Mouse (Mus musculus) cerebellum, adult 18-20 months (tissue): Measurements from ENCODE around the gene Mms22l.
"Not testable (repeated sequence)": the region's sequence is repeated elsewhere in the genome, so short reads cannot be mapped to it uniquely, and the experiment has no call there.

Experiments used
- DNase-seq, 2 experiments: peaks; one replicate each; pipeline ENCODE4 v3.0.0; 2021

Mms22l gene

DNA sequence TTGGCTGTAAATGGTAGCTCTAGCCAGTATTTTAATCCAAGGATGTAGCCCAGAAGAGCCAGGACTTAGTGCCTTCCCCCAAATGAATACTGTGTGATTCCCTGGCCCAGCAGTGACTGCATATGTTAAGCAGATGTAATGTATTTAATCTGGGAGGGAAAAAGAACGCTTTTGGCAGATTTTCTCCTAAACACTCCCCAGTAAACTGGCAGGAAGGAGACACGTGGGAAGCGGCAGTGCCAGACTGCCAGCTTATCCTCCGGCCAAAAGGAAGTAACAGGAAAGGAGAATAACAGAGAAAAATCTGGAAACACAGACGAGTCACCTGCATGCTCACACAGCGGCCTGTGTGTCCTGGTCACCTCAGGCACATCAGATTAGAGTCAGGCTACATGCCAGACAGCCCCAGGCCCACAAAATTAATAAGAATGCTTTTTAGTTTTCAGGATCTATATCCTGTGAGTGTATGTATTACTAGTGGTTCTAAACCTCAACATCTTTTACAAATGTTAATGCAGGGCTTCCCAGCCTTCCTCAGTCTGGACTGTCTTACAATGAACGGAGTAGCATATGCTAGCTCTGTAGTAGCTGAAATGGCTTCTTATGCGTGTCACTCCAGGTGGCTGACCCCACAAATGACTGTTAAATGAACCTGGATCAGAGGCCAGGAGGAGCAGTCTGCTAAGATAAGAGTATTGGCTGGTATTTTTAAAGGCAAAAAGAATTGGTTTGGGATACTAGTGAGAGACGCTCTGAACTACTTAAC is 125.4 kb downstream of the Mms22l start:
- peak; percentile 35 to 42 for DNase-seq

DNA sequence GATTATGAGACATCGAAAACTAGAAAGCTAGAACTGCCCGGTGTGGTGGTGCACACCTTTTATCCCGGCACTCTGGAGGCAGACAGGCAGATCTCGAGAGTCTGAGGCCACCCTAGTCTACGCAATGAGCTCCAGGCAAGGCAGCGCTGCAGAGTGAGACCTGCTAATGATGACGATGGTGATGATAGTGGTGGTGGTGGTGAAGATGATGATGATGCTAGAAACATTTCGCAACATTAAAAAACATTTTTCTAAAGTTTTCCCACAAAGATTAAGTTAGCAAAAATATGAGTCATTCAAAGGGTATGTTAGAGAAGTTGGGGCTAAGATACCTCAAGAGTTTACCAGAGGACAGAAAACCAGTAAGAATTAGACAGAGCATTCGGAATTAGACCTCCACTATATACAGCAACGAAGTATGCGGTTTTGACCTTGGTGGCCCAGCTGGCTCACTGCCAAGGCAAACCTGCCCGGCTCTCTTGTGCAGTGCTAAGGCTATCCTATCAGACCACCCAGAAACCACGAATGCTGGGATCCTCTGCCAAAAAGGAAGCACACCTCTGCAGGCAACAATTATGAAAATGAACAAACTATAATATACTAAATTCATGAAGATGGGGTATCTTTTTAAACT is 129.8 kb downstream of the Mms22l start:
- DNase-seq = no peak

- DNase-seq = no peak
Observed at GRCm38 (mm10) chr4:24626686-24627085, 130.4 kb downstream of the Mms22l start.

DNA sequence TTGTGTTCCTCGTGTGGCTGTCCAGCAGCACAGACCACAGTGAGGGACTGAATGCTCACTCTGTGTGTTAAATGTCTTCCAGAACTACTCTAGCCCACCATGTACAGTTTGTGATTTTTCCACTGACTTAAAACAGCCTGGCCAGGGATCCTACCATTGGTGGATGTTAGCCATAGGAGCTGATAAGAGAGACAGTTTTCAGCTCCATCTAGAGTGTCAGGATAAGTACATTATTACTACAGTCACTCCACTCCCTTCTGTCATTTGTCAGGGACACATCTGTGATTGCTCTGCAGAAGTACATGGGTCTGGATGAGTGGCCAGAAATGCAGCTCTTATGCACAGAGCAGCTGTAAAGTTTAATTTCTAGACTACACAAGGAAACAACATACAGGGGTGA is 131.6 kb downstream of the Mms22l start:
- DNase-seq = no peak

DNA sequence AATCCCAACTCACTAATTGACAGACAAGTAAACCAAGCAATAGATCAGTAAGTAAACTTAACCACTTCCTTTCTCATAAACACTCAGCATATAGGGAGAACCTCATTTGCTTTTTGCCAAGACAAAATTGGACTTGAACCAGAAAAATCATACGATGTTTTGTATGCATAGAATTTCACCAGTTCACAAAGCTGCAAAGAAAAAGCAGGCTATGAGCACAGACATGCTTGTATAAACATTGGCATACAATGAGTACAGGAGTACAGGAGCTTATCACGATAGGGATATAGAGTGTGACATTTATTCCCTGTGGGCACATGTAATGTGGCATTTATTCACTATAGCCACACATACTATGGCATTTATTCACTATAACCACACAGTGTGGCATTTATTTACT is 134.2 kb downstream of the Mms22l start:
- no peak for DNase-seq

DNA sequence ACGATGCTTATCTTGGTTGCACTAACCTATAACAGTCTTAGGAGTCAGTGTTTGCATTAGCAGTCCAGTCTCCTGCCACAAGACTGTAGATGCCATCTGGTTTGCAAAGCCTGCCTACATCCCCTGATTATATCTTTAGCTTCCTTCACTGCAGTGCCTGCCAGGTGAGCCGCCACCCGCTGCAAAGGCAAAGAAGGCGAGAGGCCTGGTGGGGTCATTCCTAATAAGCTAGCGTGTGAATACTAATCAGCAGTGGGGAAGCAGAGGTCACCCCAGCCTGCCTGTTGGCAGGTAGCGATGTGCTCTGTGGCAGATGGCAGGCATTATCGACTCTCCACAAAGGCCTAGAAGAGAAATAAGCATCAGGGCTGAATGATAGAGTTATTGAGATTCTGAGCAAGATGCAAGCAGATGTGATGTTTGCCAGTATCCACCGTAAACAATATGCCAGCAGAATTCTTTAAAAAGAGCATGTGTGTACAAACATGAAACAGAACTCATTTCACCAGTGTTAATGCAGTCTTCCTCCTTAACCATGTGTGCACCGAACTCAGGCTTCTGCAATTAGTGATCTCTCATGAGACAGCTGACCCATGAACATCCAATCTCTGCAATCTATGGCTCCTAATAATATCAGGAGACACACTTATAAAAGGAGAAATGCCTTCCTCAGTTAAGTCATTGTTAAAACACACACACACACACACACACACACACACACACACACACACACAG is 135.1 kb downstream of the Mms22l start:
- DNase-seq = peak; percentile 60 to 72

DNA sequence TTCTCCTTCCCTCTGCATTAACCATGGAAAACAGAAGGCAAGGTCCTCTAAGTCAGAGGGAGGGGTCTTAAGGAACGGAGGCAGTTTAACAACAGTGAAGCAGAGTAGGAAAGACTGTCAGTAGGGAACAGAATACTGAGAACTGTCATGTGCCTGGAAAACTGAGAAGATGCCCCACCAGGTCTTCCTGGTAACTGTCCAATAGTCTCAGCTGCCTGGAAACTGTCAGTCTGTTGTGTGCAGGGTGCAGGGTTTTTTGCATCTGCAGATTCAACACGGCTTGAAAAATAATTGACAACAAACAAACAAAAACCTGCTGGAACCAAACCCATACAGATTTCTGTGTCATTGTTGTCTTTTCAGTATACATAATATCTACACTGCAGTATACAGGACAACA is 146.1 kb downstream of the Mms22l start:
- DNase-seq = no peak

DNA sequence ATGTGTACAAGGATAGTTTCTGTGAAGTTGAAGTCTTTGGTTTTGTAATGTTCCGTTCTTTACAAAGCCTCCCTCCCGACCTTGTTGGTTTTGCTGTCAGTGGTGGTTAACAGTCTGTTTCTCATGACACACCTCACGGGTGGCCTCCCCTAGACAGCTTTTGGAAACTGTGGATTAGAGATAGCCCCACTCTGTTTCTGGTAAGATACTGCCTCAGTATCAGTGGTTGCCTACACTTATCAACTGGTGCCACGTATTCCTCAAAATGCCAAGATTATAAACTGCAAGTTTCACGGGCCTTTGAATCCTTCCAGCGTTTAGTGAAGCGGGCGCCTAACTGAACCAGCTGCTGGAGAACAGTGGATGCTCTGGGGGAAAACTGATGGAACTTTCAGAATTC is 148.5 kb downstream of the Mms22l start:
- not testable (repeated sequence) for DNase-seq
